In the genomic region with DNA sequence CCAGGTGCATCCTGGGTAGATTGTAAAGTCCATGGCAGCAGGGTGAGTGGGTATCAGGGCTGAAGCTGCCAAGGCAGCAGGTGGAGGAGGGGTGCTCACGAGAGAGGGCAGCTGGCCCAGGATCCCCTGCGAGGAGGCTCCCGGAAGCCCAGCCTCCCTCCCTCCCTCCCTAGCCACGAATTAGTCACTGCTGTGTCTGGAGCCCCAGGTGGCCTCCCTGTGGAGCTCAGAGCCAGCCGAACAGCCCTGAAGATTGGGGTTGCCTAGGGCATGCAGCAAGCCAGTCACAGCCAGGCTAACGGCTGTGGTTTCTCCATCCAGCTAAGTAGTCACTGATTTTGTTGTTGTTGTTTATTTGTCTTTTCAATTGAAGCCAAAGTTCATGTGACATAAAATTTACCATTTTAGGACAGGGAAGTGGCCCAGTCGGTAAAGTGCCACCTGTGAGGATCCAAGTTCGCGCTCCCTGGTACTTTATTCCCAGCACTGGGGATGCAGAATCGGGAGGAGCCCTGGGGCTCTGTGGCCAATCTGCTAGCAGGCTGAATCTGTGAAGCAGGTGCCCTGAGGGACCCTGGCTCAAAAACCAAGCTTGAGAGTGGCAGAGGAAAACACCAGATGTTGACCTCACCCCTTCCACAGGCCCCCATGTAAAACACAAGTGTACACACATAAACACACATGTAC, we compare ENCODE assay signal across 8 mouse cellular contexts. TPM values are rescaled to one million over a fixed set of nuclear protein-coding genes. Genes with fewer than 3 reads are reported as not detected.
A peak's percentile ranks its signal among the peaks of the same experiment; 100 is the strongest.
DNase-seq lines count a peak whose midpoint lies in the region; ATAC-seq and TF ChIP-seq lines count a peak whose summit lies in the region.

No protein-coding gene starts in this region.

- no peak for TF ChIP-seq POLR2A in cerebellum, adult 2 months (IDR thresholded peaks at IDR 0.05; ENCODE audit: borderline replicate concordance, insufficient read depth, low read length)
- TF ChIP-seq POLR2A in olfactory bulb, adult 2 months (IDR thresholded peaks at IDR 0.05; ENCODE audit: insufficient read depth, low read depth, low read length): no peak

- peaks cover 10% of the 10 kb centered on the region; the same call in 1 of the 2 replicates for H3K4me1 ChIP-seq in lung, embryonic 15.5 days
- H3K4me1 ChIP-seq in cerebellum, adult 2 months (ENCODE audit: control insufficient read depth, insufficient read depth, low read length): peaks cover 48% of the 10 kb centered on the region
- H3K4me1 ChIP-seq in forebrain, postnatal 0 days (ENCODE audit: insufficient read depth): no peaks in the 10 kb centered on the region
- H3K4me1 ChIP-seq in olfactory bulb, adult 2 months (ENCODE audit: control insufficient read depth, insufficient read depth, low read length): peaks cover 30% of the 10 kb centered on the region

- no peak overlapping the region for H3K9ac ChIP-seq in lung, embryonic 15.5 days
- H3K9ac ChIP-seq in forebrain, postnatal 0 days: no peak overlapping the region

- no peaks in the 10 kb centered on the region for H3K36me3 ChIP-seq in lung, embryonic 15.5 days
- H3K36me3 ChIP-seq in forebrain, postnatal 0 days (ENCODE audit: insufficient read depth): no peaks in the 10 kb centered on the region

- H3K27me3 ChIP-seq in lung, embryonic 15.5 days: no peaks in the 10 kb centered on the region
- H3K27me3 ChIP-seq in cerebellum, adult 2 months (ENCODE audit: control insufficient read depth, insufficient read depth, low read length): no peaks in the 10 kb centered on the region
- no peaks in the 10 kb centered on the region for H3K27me3 ChIP-seq in forebrain, postnatal 0 days (ENCODE audit: insufficient read depth, low read length)

- peak overlapping the region; percentile 35 for H3K4me2 ChIP-seq in lung, embryonic 15.5 days
- no peak overlapping the region for H3K4me2 ChIP-seq in forebrain, postnatal 0 days (ENCODE audit: low read depth)

- no peak overlapping the region for H3K27ac ChIP-seq in lung, embryonic 15.5 days
- H3K27ac ChIP-seq in cerebellum, adult 2 months (ENCODE audit: insufficient read depth, low read length): peak overlapping the region; percentile 67
- H3K27ac ChIP-seq in forebrain, postnatal 0 days (ENCODE audit: low read depth, low read length): no peak overlapping the region
- H3K27ac ChIP-seq in olfactory bulb, adult 2 months (ENCODE audit: insufficient read depth, low read depth, low read length): peak overlapping the region; percentile 33

- no peak for DNase-seq in lung, postnatal 10 days
- DNase-seq in cerebellum, adult 2 months: peak; percentile 84 to 89
- DNase-seq in forebrain, postnatal 0 days: peak; percentile 43
- peak; percentile 39 for DNase-seq in kidney, postnatal 10 days
- DNase-seq in urinary bladder, postnatal 4 days (ENCODE audit: low spot score in 2 of 2): no peak
- no peak for DNase-seq in layer of hippocampus, adult 9-11 months

- 12% methylated on average over 10 of the region's 10 CpGs for WGBS in lung, embryonic 15.5 days
- 3% methylated on average over 10 of the region's 10 CpGs for WGBS in cerebellum, adult 2 months
- 9% methylated on average over 10 of the region's 10 CpGs for WGBS in forebrain, postnatal 0 days
- WGBS in olfactory bulb, adult 2 months: 15% methylated on average over 10 of the region's 10 CpGs

- no peak overlapping the region for H3K4me3 ChIP-seq in lung, embryonic 15.5 days
- H3K4me3 ChIP-seq in cerebellum, adult 2 months (replicated peaks; ENCODE audit: insufficient read depth, low read depth, low read length): no peak overlapping the region
- H3K4me3 ChIP-seq in forebrain, postnatal 0 days (ENCODE audit: low read depth, low read length): no peak overlapping the region
- no peak overlapping the region for H3K4me3 ChIP-seq in olfactory bulb, adult 2 months (ENCODE audit: insufficient read depth, low read depth, low read length)

- peak; percentile 50; the same call in 1 of the 2 replicates for ATAC-seq in lung, embryonic 15.5 days (ENCODE audit: borderline replicate concordance, extremely low read depth, low FRiP score, low TSS enrichment)
- peak; percentile 84 for ATAC-seq in forebrain, postnatal 0 days

- no peaks in the 10 kb centered on the region for H3K9me3 ChIP-seq in lung, embryonic 15.5 days
- no peaks in the 10 kb centered on the region for H3K9me3 ChIP-seq in forebrain, postnatal 0 days (ENCODE audit: low read length)

- TF ChIP-seq CTCF in cerebellum, adult 2 months (IDR thresholded peaks at IDR 0.05; ENCODE audit: borderline replicate concordance, insufficient read depth, low read depth, low read length): no peak
- TF ChIP-seq CTCF in forebrain, postnatal 0 days (IDR thresholded peaks at IDR 0.05; ENCODE audit: low read depth): no peak
- TF ChIP-seq CTCF in olfactory bulb, adult 2 months (IDR thresholded peaks at IDR 0.05; ENCODE audit: insufficient read depth, low read depth, low read length): no peak

RNA-seq across cellular contexts. Expression of gene Tesc, which starts 10.4 kb away (rescaled TPM):
- 8.5 and 8.8 TPM in 2 replicates for polyA plus RNA-seq in lung, embryonic 15.5 days (2015; fragmentation: Nextera tagmentation; extraction: Ambion mirVana)
- polyA plus RNA-seq in cerebellum, adult 2 months (2012; rRNA removed): 95.4 and 102 TPM in 2 replicates
- total RNA-seq in forebrain, postnatal 0 days (2014; rRNA removed): 8.5 and 13.0 TPM in 2 replicates
- 12.2 and 19.9 TPM in 2 replicates for polyA plus RNA-seq in forebrain, postnatal 0 days (2015; fragmentation: Nextera tagmentation; extraction: Ambion mirVana)
- not detected in 2 replicates for polyA plus RNA-seq in olfactory bulb, adult 2 months (2012; ENCODE audit: insufficient read depth, insufficient read length, low replicate concordance, missing spikeins)

Comparison
In these comparisons a context has a peak if more than half of its experiments do, and no peak if none do; other contexts are left out.
1. H3K27ac ChIP-seq: peak in cerebellum, adult 2 months (single experiment) and olfactory bulb, adult 2 months (single experiment); none in lung, embryonic 15.5 days (single experiment) and forebrain, postnatal 0 days (single experiment).
2. DNase-seq: peak in cerebellum, adult 2 months (2 of 2), forebrain, postnatal 0 days (single experiment) and kidney, postnatal 10 days (single experiment); none in lung, postnatal 10 days (single experiment), urinary bladder, postnatal 4 days (0 of 2) and layer of hippocampus, adult 9-11 months (single experiment).